Mouse (Mus musculus) hindbrain, embryonic 13.5 days (tissue): ENCODE results near the gene Slc35a3. TPM values are rescaled to one million over a fixed set of nuclear protein-coding genes. Genes with fewer than 3 reads are reported as not detected.

Source experiments
- ATAC-seq: fragments of 200-750 bp; cut with Nextera tagmentation; 2 replicates; pipeline ENCODE4 v1.8.0; 2017; ENCODE audit warnings: moderate TSS enrichment; ENCODE audit not compliant: low FRiP score
- H3K27ac ChIP-seq: fragments of 300-500 bp; sonication (generic); 2 replicates; pipeline ENCODE4 v1.5.1; 2015; ENCODE audit warnings: inconsistent platforms, mild to moderate bottlenecking, moderate library complexity
- H3K27me3 ChIP-seq: fragments of 300-500 bp; sonication (generic); 2 replicates; pipeline ENCODE4 v1.6.1; 2015; ENCODE audit warnings: mild to moderate bottlenecking, inconsistent platforms
- H3K36me3 ChIP-seq: fragments of 300-500 bp; sonication (generic); 2 replicates; pipeline ENCODE4 v1.6.1; 2015; ENCODE audit warnings: mild to moderate bottlenecking, inconsistent platforms
- H3K4me1 ChIP-seq: fragments of 300-500 bp; sonication (generic); replicated peaks from 2 replicates; pipeline ENCODE4 v1.6.1; 2015; ENCODE audit warnings: inconsistent platforms
- H3K4me2 ChIP-seq: fragments of 300-500 bp; sonication (generic); 2 replicates; pipeline ENCODE4 v1.6.1; 2015; ENCODE audit warnings: inconsistent platforms, mild to moderate bottlenecking, moderate library complexity
- H3K4me3 ChIP-seq: fragments of 300-500 bp; sonication (generic); 2 replicates; pipeline ENCODE4 v1.5.1; 2015; ENCODE audit warnings: mild to moderate bottlenecking, inconsistent platforms
- H3K9ac ChIP-seq: fragments of 300-500 bp; sonication (generic); 2 replicates; pipeline ENCODE4 v1.6.1; 2015; ENCODE audit warnings: mild to moderate bottlenecking, inconsistent platforms
- H3K9me3 ChIP-seq: fragments of 300-500 bp; sonication (generic); 2 replicates; pipeline ENCODE4 v1.6.1; 2016; ENCODE audit warnings: inconsistent platforms
- WGBS: fragments of 180-500 bp; shearing (Covaris S2); methylation state at CpG from one replicate; pipeline ENCODE4 v1.1.7; 2015; 5-methylcytosine and 5-hydroxymethylcytosine counted together
- polyA plus RNA-seq: library from polyadenylated mRNA; unstranded; fragments of >200 nt; fragmentation: Nextera tagmentation; extraction: Ambion mirVana; gene quantifications from 2 replicates; pipeline ENCODE4 v1.2.1, GENCODE M21; 2015

The Slc35a3 gene
- polyA plus RNA-seq, 1 experiment from 2014 or later: 7.6 TPM

DNA sequence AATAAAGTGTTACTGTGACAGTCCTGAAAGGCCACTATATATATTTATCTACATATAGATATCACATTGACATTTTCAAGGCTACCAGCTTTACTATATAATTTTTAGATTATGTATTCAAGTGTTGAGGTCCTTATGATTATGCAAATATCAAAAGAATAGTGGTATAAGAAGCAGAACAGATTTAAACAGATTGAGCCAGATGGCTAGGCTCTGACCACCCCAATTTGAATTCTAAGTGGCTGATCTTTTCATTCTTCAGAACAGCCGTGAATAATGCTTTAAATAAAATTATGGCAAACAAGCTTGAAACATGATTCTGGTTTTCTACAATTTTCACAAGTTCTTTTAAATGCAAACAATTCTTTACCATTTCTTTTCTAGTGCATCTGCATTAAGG is 81.2 kb downstream of the Slc35a3 start:
- Histone ChIP-seq H3K36me3 (peaks cover 57% of the 10 kb centered on the region), H3K4me2 (no peak overlapping the region), H3K9me3 (no peaks in the 10 kb centered on the region), H3K9ac (no peak overlapping the region), H3K27me3 (no peaks in the 10 kb centered on the region), H3K4me1 (peaks cover 6% of the 10 kb centered on the region), H3K27ac (no peak overlapping the region), H3K4me3 (no peak overlapping the region)
- 68% methylated on average over 1 of the region's 1 CpGs for WGBS
- no peak for ATAC-seq

DNA sequence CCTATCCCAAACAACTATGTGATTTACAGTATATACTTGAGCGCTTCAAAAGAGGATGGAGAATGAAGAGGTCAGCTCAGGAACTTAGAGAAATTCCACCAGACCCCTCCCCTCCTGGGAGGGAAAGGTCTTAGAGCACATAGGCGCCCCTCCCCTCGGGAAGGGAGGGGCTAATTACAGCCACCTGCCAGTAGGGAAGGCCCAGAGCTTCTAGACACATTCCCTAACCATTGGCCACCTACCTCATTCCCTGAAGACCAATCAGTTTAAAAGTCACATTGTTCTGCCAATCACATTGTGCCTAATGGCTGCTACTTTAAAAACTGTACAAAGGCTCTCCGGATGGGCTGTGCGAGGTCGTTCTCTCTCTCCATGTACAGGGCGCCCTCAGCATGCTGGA is 90.0 kb downstream of the Slc35a3 start:
- no peak for ATAC-seq
- Histone ChIP-seq H3K36me3 (peaks cover 36% of the 10 kb centered on the region), H3K4me2 (no peak overlapping the region), H3K27ac (no peak overlapping the region), H3K9ac (no peak overlapping the region), H3K9me3 (no peaks in the 10 kb centered on the region), H3K4me3 (no peak overlapping the region), H3K27me3 (no peaks in the 10 kb centered on the region), H3K4me1 (no peaks in the 10 kb centered on the region)
- WGBS: 91% methylated on average over 7 of the region's 7 CpGs

DNA sequence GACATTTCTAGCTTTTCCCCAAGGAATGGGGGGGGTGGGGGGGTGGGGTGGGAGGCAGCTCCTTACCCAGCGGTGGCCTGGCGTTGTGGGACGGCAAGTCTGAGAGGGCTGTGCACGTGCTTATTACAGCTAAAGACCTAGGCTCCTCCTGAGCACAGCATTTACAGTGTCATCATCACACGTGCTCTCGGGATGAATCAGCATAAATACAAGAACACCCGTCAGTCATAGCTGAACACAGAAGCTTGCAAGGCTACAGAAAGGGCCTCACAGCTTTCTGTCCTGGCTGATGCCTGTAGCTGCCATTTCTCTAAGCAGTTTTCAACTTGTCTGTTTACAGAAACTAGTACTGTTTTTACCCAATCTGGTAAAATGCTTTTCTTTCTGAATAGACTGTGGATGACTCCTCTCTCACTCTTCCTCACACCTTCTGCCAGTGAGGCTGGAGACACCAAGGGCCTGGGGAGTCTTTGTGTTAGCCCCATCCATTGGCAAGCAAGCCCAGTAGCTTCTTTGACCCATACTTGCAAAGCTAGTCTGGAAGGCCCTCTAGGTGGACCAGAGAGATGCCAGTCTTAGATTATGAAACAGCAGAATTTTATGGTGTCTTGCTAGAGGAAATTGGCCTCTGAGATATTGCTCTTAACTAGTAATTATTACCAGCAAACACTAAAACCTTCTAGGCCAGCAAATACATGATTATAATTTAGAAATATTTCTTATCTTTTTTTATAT is 91.8 kb downstream of the Slc35a3 start:
- H3K36me3 ChIP-seq: peaks cover 43% of the 10 kb centered on the region
- H3K27me3 ChIP-seq: no peaks in the 10 kb centered on the region
- H3K4me2 ChIP-seq: no peak overlapping the region
- no peaks in the 10 kb centered on the region for H3K4me1 ChIP-seq
- H3K9ac ChIP-seq: no peak overlapping the region
- no peak for ATAC-seq
- no peaks in the 10 kb centered on the region for H3K9me3 ChIP-seq
- H3K4me3 ChIP-seq: no peak overlapping the region
- WGBS: 95% methylated on average over 7 of the region's 7 CpGs
- no peak overlapping the region for H3K27ac ChIP-seq

Other genes starting within 250 kb of the Slc35a3 start
- gene Rtca, start 204.6 kb downstream of the Slc35a3 start, polyA plus RNA-seq: 115 and 120 TPM in 2 replicates
- gene Dbt, start 199.8 kb downstream of the Slc35a3 start, polyA plus RNA-seq: 11.8 and 12.9 TPM in 2 replicates
- gene Lrrc39, start 149.9 kb downstream of the Slc35a3 start, polyA plus RNA-seq: 0.48 and 0.53 TPM in 2 replicates
- gene Sass6, start 117.8 kb downstream of the Slc35a3 start, polyA plus RNA-seq: 18.6 and 21.6 TPM in 2 replicates
- gene Trmt13, start 98.2 kb downstream of the Slc35a3 start, polyA plus RNA-seq: 29.8 and 30.3 TPM in 2 replicates
- gene Mfsd14a, start 50.2 kb downstream of the Slc35a3 start, polyA plus RNA-seq: 62.6 and 63.3 TPM in 2 replicates
- gene Gm43191, start 31.6 kb downstream of the Slc35a3 start, polyA plus RNA-seq: 0.68 and 2.6 TPM in 2 replicates
- gene Agl, start 95.3 kb upstream of the Slc35a3 start, polyA plus RNA-seq: 16.5 and 17.3 TPM in 2 replicates
- 3.4 and 3.9 TPM in 2 replicates for gene Frrs1, start 146.6 kb upstream of the Slc35a3 start, polyA plus RNA-seq